ENCODE assay signal across 33 mouse cellular contexts in the genomic region with DNA sequence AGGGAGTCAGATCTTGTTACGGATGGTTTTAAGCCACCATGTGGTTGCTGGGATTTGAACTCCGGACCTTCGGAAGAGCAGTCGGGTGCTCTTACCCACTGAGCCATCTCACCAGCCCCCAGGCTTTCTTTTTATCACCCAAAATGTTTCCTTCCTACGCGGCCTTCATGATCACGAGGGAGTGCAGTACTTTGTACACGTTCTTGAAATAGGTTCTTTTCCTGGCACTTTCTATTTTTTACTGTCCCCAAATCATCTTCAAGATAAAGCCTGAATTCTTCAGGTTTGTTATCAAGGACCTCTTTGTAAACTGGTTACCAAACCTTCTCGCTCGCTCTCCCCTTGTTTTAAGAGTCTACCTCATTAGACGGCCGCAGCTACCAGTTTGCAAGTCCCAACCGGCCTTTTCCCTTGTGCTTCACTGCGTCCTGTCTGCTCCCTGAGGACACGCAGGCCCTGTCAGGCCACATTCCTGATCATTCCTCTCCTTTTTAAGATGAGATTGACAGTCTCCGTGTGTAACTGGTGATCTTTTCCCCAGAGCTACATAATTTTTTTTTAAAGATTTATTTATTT. TPM values are rescaled to one million over a fixed set of nuclear protein-coding genes. Genes with fewer than 3 reads are reported as not detected.
DNase-seq lines count a peak whose midpoint lies in the region; ATAC-seq lines count a peak whose summit lies in the region.
"Had no signal": no experiment of that assay in that cellular context is flagged by ENCODE, and none has a peak within 500 bp of the region (broad histone marks: within the 10 kb centered on the region; RNA-seq: fewer than 3 reads in every experiment).

No protein-coding gene starts in this region.

- DNase-seq in heart, adult 11 months = peak; percentile 56
- DNase-seq in urinary bladder, postnatal 14 days (ENCODE audit: low spot score) = peak; percentile 54
- no peak for DNase-seq in urinary bladder, postnatal 4 days (ENCODE audit: low spot score in 2 of 2)
- DNase-seq in R1 (ENCODE audit: low read depth, low spot score) = peak; percentile 48
- peak; percentile 67 for DNase-seq in fat pad, adult 2 months (ENCODE audit: extremely low read depth, low read depth, low spot score)
- DNase-seq in lung, postnatal 14 days = no peak
- no peak for DNase-seq in layer of hippocampus, postnatal 25 days (ENCODE audit: extremely low spot score in 1 of 2, low spot score in 1 of 2)
- DNase-seq: adrenal gland, adult 2 months; cerebellum, adult 9-10 months; cerebellum, postnatal 36 days; gastrocnemius, adult 2 months; gastrocnemius, postnatal 36 days; heart, adult 2 months; heart, postnatal 14 days; kidney, adult 11 months; kidney, postnatal 14 days; layer of hippocampus, adult 9-11 months; liver, embryonic 13.5 days; lung, adult 2 months; right cerebral cortex, adult 18-20 months had no signal

- no peak overlapping the region for H3K27ac ChIP-seq in heart, embryonic 11.5 days (ENCODE audit: low read depth, low read length)
- H3K27ac ChIP-seq: embryonic facial prominence, embryonic 13.5 days; forebrain, embryonic 12.5 days; gastrocnemius, adult 2 months; heart, adult 2 months; hindbrain, embryonic 10.5 days; hindbrain, embryonic 15.5 days; limb, embryonic 15.5 days; liver, embryonic 13.5 days; midbrain, embryonic 10.5 days; midbrain, embryonic 15.5 days; neural tube, embryonic 15.5 days; stomach, postnatal 0 days had no signal

- H3K9ac ChIP-seq in heart, embryonic 11.5 days (ENCODE audit: low read depth, low read length) = no peak overlapping the region
- H3K9ac ChIP-seq: embryonic facial prominence, embryonic 13.5 days; forebrain, embryonic 12.5 days; hindbrain, embryonic 15.5 days; limb, embryonic 15.5 days; liver, embryonic 13.5 days; midbrain, embryonic 15.5 days; neural tube, embryonic 15.5 days had no signal

- 62% methylated on average over 16 of the region's 16 CpGs for WGBS in heart, embryonic 11.5 days (ENCODE audit: insufficient replicate concordance)

- H3K27me3 ChIP-seq in heart, embryonic 11.5 days (ENCODE audit: control insufficient read depth, insufficient read depth, low read length) = no peaks in the 10 kb centered on the region
- H3K27me3 ChIP-seq: embryonic facial prominence, embryonic 13.5 days; forebrain, embryonic 12.5 days; hindbrain, embryonic 15.5 days; limb, embryonic 15.5 days; liver, embryonic 13.5 days; midbrain, embryonic 15.5 days; neural tube, embryonic 15.5 days had no signal

- no peaks in the 10 kb centered on the region for H3K4me1 ChIP-seq in heart, embryonic 11.5 days (ENCODE audit: control insufficient read depth, insufficient read depth, low read length)
- H3K4me1 ChIP-seq: embryonic facial prominence, embryonic 13.5 days; forebrain, embryonic 12.5 days; hindbrain, embryonic 10.5 days; hindbrain, embryonic 15.5 days; limb, embryonic 15.5 days; liver, embryonic 13.5 days; midbrain, embryonic 10.5 days; midbrain, embryonic 15.5 days; neural tube, embryonic 15.5 days had no signal

- no peak overlapping the region for H3K4me3 ChIP-seq in heart, embryonic 11.5 days (ENCODE audit: low read depth, low read length)
- H3K4me3 ChIP-seq: embryonic facial prominence, embryonic 13.5 days; erythroblast, embryonic 14.5 days; forebrain, embryonic 12.5 days; gastrocnemius, adult 2 months; heart, adult 2 months; hindbrain, embryonic 10.5 days; hindbrain, embryonic 15.5 days; limb, embryonic 15.5 days; liver, embryonic 13.5 days; midbrain, embryonic 10.5 days; midbrain, embryonic 15.5 days; neural tube, embryonic 15.5 days had no signal

- no peaks in the 10 kb centered on the region for H3K36me3 ChIP-seq in heart, embryonic 11.5 days (ENCODE audit: control insufficient read depth, insufficient read depth, low read length)
- H3K36me3 ChIP-seq: embryonic facial prominence, embryonic 13.5 days; forebrain, embryonic 12.5 days; hindbrain, embryonic 10.5 days; hindbrain, embryonic 15.5 days; limb, embryonic 15.5 days; liver, embryonic 13.5 days; midbrain, embryonic 10.5 days; midbrain, embryonic 15.5 days; neural tube, embryonic 15.5 days had no signal

- H3K4me2 ChIP-seq in heart, embryonic 11.5 days = no peak overlapping the region
- H3K4me2 ChIP-seq: embryonic facial prominence, embryonic 13.5 days; forebrain, embryonic 12.5 days; hindbrain, embryonic 15.5 days; limb, embryonic 15.5 days; liver, embryonic 13.5 days; midbrain, embryonic 15.5 days; neural tube, embryonic 15.5 days had no signal

- H3K9me3 ChIP-seq in heart, embryonic 11.5 days (replicated peaks; ENCODE audit: control insufficient read depth, low read length) = no peaks in the 10 kb centered on the region
- H3K9me3 ChIP-seq: embryonic facial prominence, embryonic 13.5 days; forebrain, embryonic 12.5 days; hindbrain, embryonic 10.5 days; hindbrain, embryonic 15.5 days; limb, embryonic 15.5 days; liver, embryonic 13.5 days; midbrain, embryonic 10.5 days; midbrain, embryonic 15.5 days; neural tube, embryonic 15.5 days had no signal

- no peak for ATAC-seq in heart, embryonic 11.5 days (replicated peaks; ENCODE audit: insufficient number of reproducible peaks, low FRiP score, low TSS enrichment)
- ATAC-seq: activated CD4-positive, CD25-positive, alpha-beta regulatory T cell, adult 4 months; inflammation-experienced regulatory T-cells, adult 6 months; midbrain, embryonic 15.5 days had no signal

RNA-seq across cellular contexts. Expression of gene Pawr, which starts 38.2 kb away (rescaled TPM):
- polyA plus RNA-seq in heart, embryonic 11.5 days (2014; fragmentation: Nextera tagmentation; extraction: Ambion mirVana) = 16.8 and 18.7 TPM in 2 replicates
- 1 to 10 TPM; 2.1 to 2.9 TPM for total RNA-seq in layer of hippocampus, postnatal 25 days (2021)
- polyA plus RNA-seq: activated CD4-positive, CD25-positive, alpha-beta regulatory T cell, adult 4 months had no signal

Comparison
In these comparisons a context has a peak if more than half of its experiments do, and no peak if none do; other contexts are left out.
1. DNase-seq: peak in heart, adult 11 months (single experiment), urinary bladder, postnatal 14 days (single experiment), R1 (single experiment) and fat pad, adult 2 months (single experiment); none in urinary bladder, postnatal 4 days (0 of 2), lung, postnatal 14 days (single experiment) and layer of hippocampus, postnatal 25 days (0 of 2).